Mouse (Mus musculus): ENCODE results near the gene Klhl33. TPM values are rescaled to one million over a fixed set of nuclear protein-coding genes. Genes with fewer than 3 reads are reported as not detected.

Klhl33 gene
- total and polyA plus RNA-seq, 3 experiments, result 14.4 to 25.8 (median 22.3) TPM

- Histone ChIP-seq H3K27ac (no peak overlapping the region), H3K79me2 (replicated peaks; ENCODE audit: control insufficient read depth, insufficient read depth, low read length) (no peaks in the 10 kb centered on the region), H3K4me1 (ENCODE audit: control insufficient read depth, insufficient read depth, low read length) (no peaks in the 10 kb centered on the region), H3K36me3 (ENCODE audit: control insufficient read depth, insufficient read depth, low read length) (no peaks in the 10 kb centered on the region), H3K9ac (ENCODE audit: low read depth, low read length) (no peak overlapping the region), H3K27me3 (ENCODE audit: control insufficient read depth, insufficient read depth, low read length) (no peaks in the 10 kb centered on the region), H3K4me3 (no peak overlapping the region)
- intact Hi-C loops (cut with DNase I), result no loop called here
- TF ChIP-seq CTCF (IDR thresholded peaks at IDR 0.05), result no peak
- no peak for TF ChIP-seq EP300 (IDR thresholded peaks at IDR 0.05; ENCODE audit: insufficient read depth, low read depth, low read length)
- no peak for TF ChIP-seq POLR2A (IDR thresholded peaks at IDR 0.05; ENCODE audit: insufficient read depth, low read depth, low read length)
- DNase-seq, result no peak
- whole genome bisulfite sequencing, result 92% methylated on average over 3 of the region's 3 CpGs
These were observed 41.0 kb upstream of the Klhl33 start for GRCm38 (mm10) chr14:50938119-50938908.

- no peaks in the 10 kb centered on the region for H3K27me3 ChIP-seq (ENCODE audit: control insufficient read depth, insufficient read depth, low read length)
- TF ChIP-seq EP300 (IDR thresholded peaks at IDR 0.05; ENCODE audit: insufficient read depth, low read depth, low read length) (no peak), POLR2A (IDR thresholded peaks at IDR 0.05; ENCODE audit: insufficient read depth, low read depth, low read length) (no peak), CTCF (IDR thresholded peaks at IDR 0.05) (no peak)
- intact Hi-C loops (cut with DNase I), result no loop called here
- no peak for DNase-seq
- peaks cover under 1% of the 10 kb centered on the region; the same call in 1 of the 2 replicates for H3K4me1 ChIP-seq (ENCODE audit: control insufficient read depth, insufficient read depth, low read length)
- no peak overlapping the region for H3K9ac ChIP-seq (ENCODE audit: low read depth, low read length)
- H3K27ac ChIP-seq, result no peak overlapping the region
- H3K79me2 ChIP-seq (replicated peaks; ENCODE audit: control insufficient read depth, insufficient read depth, low read length), result no peaks in the 10 kb centered on the region
- WGBS, result 25% methylated on average over 1 of the region's 1 CpGs
- no peak overlapping the region for H3K4me3 ChIP-seq
- no peaks in the 10 kb centered on the region for H3K36me3 ChIP-seq (ENCODE audit: control insufficient read depth, insufficient read depth, low read length)
These were observed 39.3 kb upstream of the Klhl33 start for GRCm38 (mm10) chr14:50936649-50937048.

DNA sequence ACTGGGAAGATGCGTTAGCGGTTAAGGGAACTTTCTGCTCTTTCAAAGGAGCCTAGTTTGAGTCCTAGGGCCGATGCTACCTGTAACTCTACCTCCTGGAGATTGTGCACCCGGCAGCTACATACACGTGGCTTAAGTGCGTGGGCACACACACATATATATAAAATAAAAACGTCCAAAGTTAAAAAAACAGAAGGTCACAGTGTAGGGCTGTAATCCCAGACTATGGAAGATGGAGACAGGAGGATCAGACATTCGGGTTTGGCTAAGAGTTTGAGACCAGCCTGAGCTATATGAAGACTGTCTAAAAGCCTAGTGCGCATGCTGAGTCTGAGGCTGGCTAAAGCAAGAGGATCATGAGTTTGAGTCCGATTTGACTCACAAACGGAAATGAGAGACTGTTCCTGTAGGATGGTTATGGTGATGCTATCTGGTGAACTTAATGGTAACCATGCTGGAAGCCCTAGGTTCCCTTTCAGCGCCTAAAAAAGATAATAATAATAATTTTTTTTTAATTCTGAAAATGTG is 34.2 kb upstream of the Klhl33 start:
- H3K9ac ChIP-seq (ENCODE audit: low read depth, low read length), result peak overlapping the region; percentile 63
- H3K79me2 ChIP-seq (replicated peaks; ENCODE audit: control insufficient read depth, insufficient read depth, low read length), result no peaks in the 10 kb centered on the region
- 9% methylated on average over 12 of the region's 12 CpGs for WGBS
- intact Hi-C loops (cut with DNase I), result loop anchor here (1.0 to 5.0 kb wide), 3 partner anchors 13 to 124 kb away; partner anchors contain the start of genes Ccnb1ip1, Gm49342 and Parp2
- TF ChIP-seq EP300 (IDR thresholded peaks at IDR 0.05; ENCODE audit: insufficient read depth, low read depth, low read length), result no peak
- TF ChIP-seq CTCF (IDR thresholded peaks at IDR 0.05), result no peak
- no peak for TF ChIP-seq POLR2A (IDR thresholded peaks at IDR 0.05; ENCODE audit: insufficient read depth, low read depth, low read length)
- no peak for DNase-seq
- peak overlapping the region; percentile 88 for H3K27ac ChIP-seq
- H3K27me3 ChIP-seq (ENCODE audit: control insufficient read depth, insufficient read depth, low read length), result no peaks in the 10 kb centered on the region
- peak overlapping the region; percentile 60 for H3K4me3 ChIP-seq
- H3K36me3 ChIP-seq (ENCODE audit: control insufficient read depth, insufficient read depth, low read length), result peaks cover 2% of the 10 kb centered on the region
- H3K4me1 ChIP-seq (ENCODE audit: control insufficient read depth, insufficient read depth, low read length), result peaks cover 2% of the 10 kb centered on the region

GRCm38 (mm10) chr14:50930754-50931492 is 33.6 kb upstream of the Klhl33 start, which contains the start of the genes Pip4p1 and Pnp:
TSS of gene Pip4p1 (minus strand) at chr14:50930856.
TSS of gene Pnp (plus strand) at chr14:50931082.
- Histone ChIP-seq H3K36me3 (ENCODE audit: control insufficient read depth, insufficient read depth, low read length) (peaks cover 2% of the 10 kb centered on the region), H3K79me2 (replicated peaks; ENCODE audit: control insufficient read depth, insufficient read depth, low read length) (no peaks in the 10 kb centered on the region), H3K4me3 (peak within 1 kb of the TSS; percentile 97), H3K9ac (ENCODE audit: low read depth, low read length) (peak within 1 kb of the TSS; percentile 88), H3K27me3 (ENCODE audit: control insufficient read depth, insufficient read depth, low read length) (no peaks in the 10 kb centered on the region), H3K4me1 (ENCODE audit: control insufficient read depth, insufficient read depth, low read length) (peaks cover 2% of the 10 kb centered on the region), H3K27ac (peak within 1 kb of the TSS; percentile 97)
- DNase-seq, result peak; percentile 99
- intact Hi-C loops (cut with DNase I), result loop anchor here (1.0 to 5.0 kb wide), 3 partner anchors 14 to 124 kb away; partner anchors contain the start of genes Ccnb1ip1, Gm49342 and Parp2
- TF ChIP-seq EP300 (IDR thresholded peaks at IDR 0.05; ENCODE audit: insufficient read depth, low read depth, low read length) (peak; percentile 67; the same call in 1 of the 2 replicates), CTCF (IDR thresholded peaks at IDR 0.05) (0 out of 2 replicates have a peak, but pooled peaks have one; percentile 6), POLR2A (IDR thresholded peaks at IDR 0.05; ENCODE audit: insufficient read depth, low read depth, low read length) (peak; percentile 65)
- under 1% methylated on average over 68 of the region's 68 CpGs for WGBS

GRCm38 (mm10) chr14:50930377-50930753 is 33.1 kb upstream of the Klhl33 start:
- under 1% methylated on average over 38 of the region's 38 CpGs for WGBS
- Histone ChIP-seq H3K36me3 (ENCODE audit: control insufficient read depth, insufficient read depth, low read length) (peaks cover 2% of the 10 kb centered on the region), H3K27me3 (ENCODE audit: control insufficient read depth, insufficient read depth, low read length) (no peaks in the 10 kb centered on the region), H3K79me2 (replicated peaks; ENCODE audit: control insufficient read depth, insufficient read depth, low read length) (no peaks in the 10 kb centered on the region), H3K4me1 (ENCODE audit: control insufficient read depth, insufficient read depth, low read length) (peaks cover 3% of the 10 kb centered on the region), H3K4me3 (peak overlapping the region; percentile 97), H3K27ac (peak overlapping the region; percentile 97), H3K9ac (ENCODE audit: low read depth, low read length) (peak overlapping the region; percentile 88)
- intact Hi-C loops (cut with DNase I), result loop anchor here (2.0 to 5.0 kb wide), 2 partner anchors 14 to 123 kb away; partner anchors contain the start of genes Ccnb1ip1, Gm49342 and Parp2
- DNase-seq, result no peak
- no peak for TF ChIP-seq POLR2A (IDR thresholded peaks at IDR 0.05; ENCODE audit: insufficient read depth, low read depth, low read length)
- no peak for TF ChIP-seq CTCF (IDR thresholded peaks at IDR 0.05)
- TF ChIP-seq EP300 (IDR thresholded peaks at IDR 0.05; ENCODE audit: insufficient read depth, low read depth, low read length), result no peak

Measured in heart, adult 2 months (tissue).